Mouse (Mus musculus) erythroblast, embryonic 14.5 days (primary cell): Measurements from ENCODE around the gene Brf1.

Source experiments
- GATA1 ChIP-seq: IDR thresholded peaks from 2 replicates; pipeline ENCODE4 v1.6.1; 2012; ENCODE audit warnings: low read length, inconsistent platforms, mixed read lengths
- TAL1 ChIP-seq: IDR thresholded peaks from 3 replicates; pipeline ENCODE4 v1.6.1; 2012; ENCODE audit warnings: low read length, inconsistent platforms, mixed read lengths

- no peak for TF ChIP-seq GATA1
- TF ChIP-seq TAL1, result no peak
These were observed 44.6 kb upstream of the Brf1 start for GRCm38 (mm10) chr12:113044916-113045677.
